Comparison of ENCODE assay signal across 27 mouse cellular contexts in genomic region chr12:75364416-75364815, GRCm38 (mm10). TPM values are rescaled to one million over a fixed set of nuclear protein-coding genes. Genes with fewer than 3 reads are reported as not detected.
DNase-seq lines count a peak whose midpoint lies in the region; ATAC-seq and TF ChIP-seq lines count a peak whose summit lies in the region.
"Had no signal": no experiment of that assay in that cellular context is flagged by ENCODE, and none has a peak within 500 bp of the region (broad histone marks: within the 10 kb centered on the region; RNA-seq: fewer than 3 reads in every experiment).

No protein-coding gene starts in this region.

- H3K27me3 ChIP-seq in midbrain, embryonic 11.5 days (ENCODE audit: control insufficient read depth, insufficient read depth, low read length) = no peaks in the 10 kb centered on the region
- no peaks in the 10 kb centered on the region for H3K27me3 ChIP-seq in midbrain, embryonic 13.5 days
- H3K27me3 ChIP-seq: CH12.LX had no signal

- ATAC-seq in midbrain, embryonic 11.5 days (ENCODE audit: low FRiP score) = no peak
- no peak for ATAC-seq in midbrain, embryonic 13.5 days
- ATAC-seq: activated CD4-positive, CD25-positive, alpha-beta regulatory T cell, adult 4 months; CD4-positive, CD25-positive, alpha-beta regulatory T cell, adult 4 months; Patski had no signal

- H3K4me1 ChIP-seq in midbrain, embryonic 11.5 days (ENCODE audit: control insufficient read depth, insufficient read depth, low read length) = no peaks in the 10 kb centered on the region
- no peaks in the 10 kb centered on the region for H3K4me1 ChIP-seq in midbrain, embryonic 13.5 days (replicated peaks)

- no peak overlapping the region for H3K4me3 ChIP-seq in gastrocnemius, adult 2 months
- no peak overlapping the region for H3K4me3 ChIP-seq in midbrain, embryonic 11.5 days (ENCODE audit: low read depth, low read length)
- H3K4me3 ChIP-seq in midbrain, embryonic 13.5 days (replicated peaks) = no peak overlapping the region

- 92% methylated on average over 4 of the region's 4 CpGs for WGBS in midbrain, embryonic 11.5 days
- 93% methylated on average over 4 of the region's 4 CpGs for WGBS in midbrain, embryonic 13.5 days

- no peak for DNase-seq in gastrocnemius, adult 2 months
- no peak for DNase-seq in gastrocnemius, adult 18-20 months (ENCODE audit: low spot score)
- DNase-seq in heart, adult 11 months = peak; percentile 74
- DNase-seq in heart, postnatal 14 days = no peak
- peak; percentile 57 for DNase-seq in midbrain, embryonic 11.5 days (ENCODE audit: low spot score, missing footprints)
- peak; percentile 28 for DNase-seq in testis, postnatal 10 days (ENCODE audit: low spot score)
- DNase-seq in testis, postnatal 14 days (ENCODE audit: low spot score) = no peak
- DNase-seq: adrenal gland, adult 2 months; adrenal gland, adult 8-10 months; adrenal gland, postnatal 10 days; adrenal gland, postnatal 14 days; adrenal gland, postnatal 25 days; adrenal gland, postnatal 36 days; B cell, adult 2 months; cerebellum, adult 11 months; cerebellum, adult 11-12 months had no signal

- intact Hi-C loops in gastrocnemius, adult 2 months (cut with DNase I) = no loop called here
- intact Hi-C loops in heart, postnatal 14 days (cut with DNase I) = loop anchor here (2.0 kb wide), 1 partner anchor 60 kb away; no protein-coding TSS in a partner anchor

- H3K9ac ChIP-seq in midbrain, embryonic 11.5 days (ENCODE audit: low read length) = no peak overlapping the region
- H3K9ac ChIP-seq in midbrain, embryonic 13.5 days (replicated peaks) = no peak overlapping the region

- H3K36me3 ChIP-seq in midbrain, embryonic 11.5 days (ENCODE audit: control insufficient read depth, insufficient read depth, low read length) = no peaks in the 10 kb centered on the region
- H3K36me3 ChIP-seq in midbrain, embryonic 13.5 days = no peaks in the 10 kb centered on the region
- H3K36me3 ChIP-seq: G1E had no signal

- peak overlapping the region; percentile 72; the same call in 1 of the 2 replicates for H3K27ac ChIP-seq in gastrocnemius, adult 2 months
- H3K27ac ChIP-seq in midbrain, embryonic 11.5 days (ENCODE audit: low read depth, low read length) = no peak overlapping the region
- no peak overlapping the region for H3K27ac ChIP-seq in midbrain, embryonic 13.5 days

- H3K4me2 ChIP-seq in midbrain, embryonic 11.5 days = no peak overlapping the region
- H3K4me2 ChIP-seq in midbrain, embryonic 13.5 days (replicated peaks) = no peak overlapping the region

- no peak for TF ChIP-seq CTCF in gastrocnemius, adult 2 months (IDR thresholded peaks at IDR 0.05)

- H3K9me3 ChIP-seq in midbrain, embryonic 11.5 days (ENCODE audit: control insufficient read depth, low read length) = no peaks in the 10 kb centered on the region
- no peaks in the 10 kb centered on the region for H3K9me3 ChIP-seq in midbrain, embryonic 13.5 days
- H3K9me3 ChIP-seq: G1E had no signal

RNA-seq across cellular contexts. Expression of gene Gphb5, which starts 52.2 kb away (rescaled TPM):
- total RNA-seq in gastrocnemius, adult 2 months (2021) = not detected
- total RNA-seq in gastrocnemius, adult 18-20 months (2021) = not detected
- not detected for total RNA-seq in heart, postnatal 14 days (2021)
- not detected in 2 replicates for polyA plus RNA-seq in midbrain, embryonic 11.5 days (2014; fragmentation: Nextera tagmentation; extraction: Ambion mirVana)
- not detected in 2 replicates for polyA plus RNA-seq in midbrain, embryonic 13.5 days (2015; fragmentation: Nextera tagmentation; extraction: Ambion mirVana)
- total RNA-seq: adrenal gland, adult 18-20 months; adrenal gland, adult 2 months; adrenal gland, adult 8-10 months; adrenal gland, postnatal 10 days; adrenal gland, postnatal 14 days; adrenal gland, postnatal 25 days; adrenal gland, postnatal 36 days; adrenal gland, postnatal 4 days; CH12.LX; ES-E14; G1E; MEL had no signal
- polyA plus RNA-seq: activated CD4-positive, CD25-positive, alpha-beta regulatory T cell, adult 4 months; adrenal gland, adult 2 months; C2C12; G1E; Patski had no signal

RNA-seq across cellular contexts. Expression of gene Rhoj, which starts 56.3 kb away (rescaled TPM):
- total RNA-seq in gastrocnemius, adult 2 months (2021) = 10 to 100 TPM; 13.7 to 19.7 TPM
- total RNA-seq in gastrocnemius, adult 18-20 months (2021) = 10 to 100 TPM; 14.2 to 15.3 TPM
- 10 to 100 TPM; 45.6 to 48.9 TPM for total RNA-seq in heart, postnatal 14 days (2021)
- polyA plus RNA-seq in midbrain, embryonic 11.5 days (2014; fragmentation: Nextera tagmentation; extraction: Ambion mirVana) = 24.8 TPM in 2 replicates
- 17.9 and 23.5 TPM in 2 replicates for polyA plus RNA-seq in midbrain, embryonic 13.5 days (2015; fragmentation: Nextera tagmentation; extraction: Ambion mirVana)
- total RNA-seq: CH12.LX, MEL had no signal
- polyA plus RNA-seq: activated CD4-positive, CD25-positive, alpha-beta regulatory T cell, adult 4 months; G1E had no signal

Comparison
In these comparisons a context has a peak if more than half of its experiments do, and no peak if none do; other contexts are left out.
1. DNase-seq: peak in heart, adult 11 months (single experiment), midbrain, embryonic 11.5 days (single experiment) and testis, postnatal 10 days (single experiment); none in gastrocnemius, adult 2 months (single experiment), gastrocnemius, adult 18-20 months (single experiment), heart, postnatal 14 days (0 of 2) and testis, postnatal 14 days (single experiment).